Mouse (Mus musculus): Measurements from ENCODE around the gene Mlxipl.

GRCm38 (mm10) chr5:135161650-135162049 lies 72.0 kb downstream of the Mlxipl start:
- TF ChIP-seq EP300 (IDR thresholded peaks at IDR 0.05; ENCODE audit: low read depth) (no peak), CTCF (IDR thresholded peaks at IDR 0.05; ENCODE audit: low read depth) (no peak)
